Mouse (Mus musculus) limb, embryonic 13.5 days (tissue): ENCODE data around the gene Rad51b. TPM values are rescaled to one million over a fixed set of nuclear protein-coding genes. Genes with fewer than 3 reads are reported as not detected.
A peak's percentile ranks its signal among the peaks of the same experiment; 100 is the strongest.

ENCODE experiments used
- ATAC-seq: fragments of 200-750 bp; cut with Nextera tagmentation; 2 replicates; pipeline ENCODE4 v1.8.0; 2017; ENCODE audit warnings: low read depth, moderate number of reproducible peaks, moderate TSS enrichment; ENCODE audit not compliant: low FRiP score
- H3K27ac ChIP-seq: fragments of 300-500 bp; sonication (generic); 2 replicates; pipeline ENCODE4 v1.5.1; 2015; ENCODE audit warnings: inconsistent platforms, mild to moderate bottlenecking, moderate library complexity
- H3K27me3 ChIP-seq: fragments of 300-500 bp; sonication (generic); 2 replicates; pipeline ENCODE4 v1.6.1; 2015; ENCODE audit warnings: mild to moderate bottlenecking, inconsistent platforms
- H3K36me3 ChIP-seq: fragments of 300-500 bp; sonication (generic); 2 replicates; pipeline ENCODE4 v1.6.1; 2015; ENCODE audit warnings: inconsistent platforms, mild to moderate bottlenecking, moderate library complexity
- H3K4me1 ChIP-seq: fragments of 300-500 bp; sonication (generic); 2 replicates; pipeline ENCODE4 v1.6.1; 2015; ENCODE audit warnings: inconsistent platforms
- H3K4me2 ChIP-seq: fragments of 300-500 bp; sonication (generic); replicated peaks from 2 replicates; pipeline ENCODE4 v1.6.1; 2015; ENCODE audit warnings: inconsistent platforms, mild to moderate bottlenecking, moderate library complexity
- H3K4me3 ChIP-seq: fragments of 300-500 bp; sonication (generic); 2 replicates; pipeline ENCODE4 v1.5.1; 2015; ENCODE audit warnings: moderate library complexity, mild to moderate bottlenecking, inconsistent platforms
- H3K9ac ChIP-seq: fragments of 300-500 bp; sonication (generic); 2 replicates; pipeline ENCODE4 v1.6.1; 2015; ENCODE audit warnings: mild to moderate bottlenecking, inconsistent platforms
- H3K9me3 ChIP-seq: fragments of 300-500 bp; sonication (generic); 2 replicates; pipeline ENCODE4 v1.6.1; 2016; ENCODE audit warnings: inconsistent platforms
- WGBS: fragments of 180-500 bp; shearing (Covaris S2); methylation state at CpG from one replicate; pipeline ENCODE4 v1.1.7; 2015; 5-methylcytosine and 5-hydroxymethylcytosine counted together
- polyA plus RNA-seq: library from polyadenylated mRNA; unstranded; fragments of >200 nt; fragmentation: Nextera tagmentation; extraction: Ambion mirVana; gene quantifications from 2 replicates; pipeline ENCODE4 v1.2.1, GENCODE M21; 2015

Rad51b gene
- polyA plus RNA-seq, 1 experiment from 2014 or later = 7.6 TPM

- Histone ChIP-seq H3K27ac (peak overlapping the region; percentile 52; the same call in 1 of the 2 replicates), H3K4me1 (peaks cover 36% of the 10 kb centered on the region)
Measured at GRCm38 (mm10) chr12:79382416-79382815, 85.3 kb downstream of the Rad51b start.

GRCm38 (mm10) chr12:79383583-79383982, 86.5 kb downstream of the Rad51b start:
- ATAC-seq = no peak
- no peaks in the 10 kb centered on the region for H3K36me3 ChIP-seq
- WGBS = 63% methylated on average over 3 of the region's 3 CpGs
- no peaks in the 10 kb centered on the region for H3K9me3 ChIP-seq
- no peak overlapping the region for H3K4me2 ChIP-seq
- no peaks in the 10 kb centered on the region for H3K27me3 ChIP-seq
- no peak overlapping the region for H3K4me3 ChIP-seq
- no peak overlapping the region for H3K9ac ChIP-seq
- peaks cover 32% of the 10 kb centered on the region for H3K4me1 ChIP-seq
- no peak overlapping the region for H3K27ac ChIP-seq

More at GRCm38 (mm10) chr12:79382416-79382815, 85.3 kb downstream of the Rad51b start:
- 25% methylated on average over 2 of the region's 2 CpGs for WGBS
- no peak for ATAC-seq
- Histone ChIP-seq H3K9ac (no peak overlapping the region), H3K36me3 (no peaks in the 10 kb centered on the region), H3K4me2 (no peak overlapping the region), H3K4me3 (no peak overlapping the region), H3K9me3 (no peaks in the 10 kb centered on the region), H3K27me3 (no peaks in the 10 kb centered on the region)

GRCm38 (mm10) chr12:79384787-79385186, 87.7 kb downstream of the Rad51b start:
- Histone ChIP-seq H3K4me1 (peaks cover 38% of the 10 kb centered on the region), H3K9me3 (no peaks in the 10 kb centered on the region), H3K4me3 (no peak overlapping the region), H3K4me2 (0 out of 2 replicates have a peak overlapping the region, but pooled peaks have one; percentile 21), H3K9ac (no peak overlapping the region), H3K27ac (0 out of 2 replicates have a peak overlapping the region, but pooled peaks have one; percentile 11), H3K36me3 (no peaks in the 10 kb centered on the region), H3K27me3 (no peaks in the 10 kb centered on the region)
- WGBS = 31% methylated on average over 9 of the region's 9 CpGs
- ATAC-seq = no peak

GRCm38 (mm10) chr12:79385199-79385598, 88.1 kb downstream of the Rad51b start:
- Histone ChIP-seq H3K4me1 (peaks cover 38% of the 10 kb centered on the region), H3K36me3 (no peaks in the 10 kb centered on the region), H3K9me3 (no peaks in the 10 kb centered on the region), H3K9ac (no peak overlapping the region), H3K4me3 (no peak overlapping the region), H3K27ac (no peak overlapping the region), H3K4me2 (no peak overlapping the region), H3K27me3 (no peaks in the 10 kb centered on the region)
- no peak for ATAC-seq
- WGBS = 63% methylated on average over 5 of the region's 5 CpGs

- H3K27me3 ChIP-seq = no peaks in the 10 kb centered on the region
- 68% methylated on average over 6 of the region's 6 CpGs for WGBS
- no peak overlapping the region for H3K27ac ChIP-seq
- H3K36me3 ChIP-seq = no peaks in the 10 kb centered on the region
- no peak overlapping the region for H3K4me3 ChIP-seq
- ATAC-seq = no peak
- peaks cover 29% of the 10 kb centered on the region for H3K4me1 ChIP-seq
- H3K9me3 ChIP-seq = no peaks in the 10 kb centered on the region
- H3K9ac ChIP-seq = no peak overlapping the region
- H3K4me2 ChIP-seq = no peak overlapping the region
Measured at GRCm38 (mm10) chr12:79387886-79388285, 90.8 kb downstream of the Rad51b start.

- ATAC-seq = no peak
- Histone ChIP-seq H3K27ac (no peak overlapping the region), H3K9me3 (no peaks in the 10 kb centered on the region), H3K36me3 (no peaks in the 10 kb centered on the region), H3K4me3 (no peak overlapping the region), H3K4me1 (peaks cover 21% of the 10 kb centered on the region), H3K27me3 (no peaks in the 10 kb centered on the region), H3K9ac (no peak overlapping the region), H3K4me2 (no peak overlapping the region)
- 70% methylated on average over 3 of the region's 3 CpGs for WGBS
Measured at GRCm38 (mm10) chr12:79389251-79389650, 92.2 kb downstream of the Rad51b start.

- no peak overlapping the region for H3K9ac ChIP-seq
- no peak for ATAC-seq
- H3K27me3 ChIP-seq = no peaks in the 10 kb centered on the region
- no peaks in the 10 kb centered on the region for H3K36me3 ChIP-seq
- no peak overlapping the region for H3K4me3 ChIP-seq
- no peaks in the 10 kb centered on the region for H3K9me3 ChIP-seq
- H3K4me2 ChIP-seq = no peak overlapping the region
- peaks cover 14% of the 10 kb centered on the region for H3K4me1 ChIP-seq
- no peak overlapping the region for H3K27ac ChIP-seq
Measured at GRCm38 (mm10) chr12:79389971-79390370, 92.9 kb downstream of the Rad51b start.

- no peak for ATAC-seq
Measured at GRCm38 (mm10) chr12:79393636-79394035, 96.6 kb downstream of the Rad51b start.

GRCm38 (mm10) chr12:79403992-79404391, 106.9 kb downstream of the Rad51b start:
- 78% methylated on average over 3 of the region's 3 CpGs for WGBS
- Histone ChIP-seq H3K4me2 (no peak overlapping the region), H3K9me3 (no peaks in the 10 kb centered on the region), H3K4me1 (no peaks in the 10 kb centered on the region; the same call in 1 of the 2 replicates), H3K4me3 (no peak overlapping the region), H3K27me3 (no peaks in the 10 kb centered on the region), H3K27ac (no peak overlapping the region), H3K9ac (no peak overlapping the region), H3K36me3 (no peaks in the 10 kb centered on the region)
- ATAC-seq = no peak

More at GRCm38 (mm10) chr12:79393636-79394035, 96.6 kb downstream of the Rad51b start:
- H3K27me3 ChIP-seq = no peaks in the 10 kb centered on the region
- H3K9me3 ChIP-seq = no peaks in the 10 kb centered on the region
- no peaks in the 10 kb centered on the region for H3K36me3 ChIP-seq
- WGBS = 64% methylated on average over 2 of the region's 2 CpGs
- no peak overlapping the region for H3K27ac ChIP-seq
- H3K4me3 ChIP-seq = no peak overlapping the region
- peaks cover 7% of the 10 kb centered on the region; the same call in 1 of the 2 replicates for H3K4me1 ChIP-seq
- H3K9ac ChIP-seq = no peak overlapping the region
- H3K4me2 ChIP-seq = no peak overlapping the region

GRCm38 (mm10) chr12:79404494-79404893, 107.4 kb downstream of the Rad51b start:
- H3K4me3 ChIP-seq = no peak overlapping the region
- no peaks in the 10 kb centered on the region for H3K9me3 ChIP-seq
- no peak overlapping the region for H3K27ac ChIP-seq
- no peaks in the 10 kb centered on the region for H3K36me3 ChIP-seq
- ATAC-seq = no peak
- peaks cover 3% of the 10 kb centered on the region; the same call in 1 of the 2 replicates for H3K4me1 ChIP-seq
- 63% methylated on average over 1 of the region's 1 CpGs for WGBS
- H3K4me2 ChIP-seq = no peak overlapping the region
- H3K9ac ChIP-seq = no peak overlapping the region
- no peaks in the 10 kb centered on the region for H3K27me3 ChIP-seq

- H3K9me3 ChIP-seq = no peaks in the 10 kb centered on the region
- H3K27me3 ChIP-seq = no peaks in the 10 kb centered on the region
- H3K4me1 ChIP-seq = peaks cover 13% of the 10 kb centered on the region
- no peak overlapping the region for H3K4me3 ChIP-seq
- no peak overlapping the region for H3K4me2 ChIP-seq
- H3K36me3 ChIP-seq = no peaks in the 10 kb centered on the region
- ATAC-seq = no peak
- no peak overlapping the region for H3K9ac ChIP-seq
- 68% methylated on average over 2 of the region's 2 CpGs for WGBS
- no peak overlapping the region; the same call in 1 of the 2 replicates for H3K27ac ChIP-seq
Measured at GRCm38 (mm10) chr12:79408677-79409076, 111.6 kb downstream of the Rad51b start.

- Histone ChIP-seq H3K27ac (no peak overlapping the region; the same call in 1 of the 2 replicates), H3K9ac (no peak overlapping the region), H3K4me2 (no peak overlapping the region), H3K4me1 (peaks cover 13% of the 10 kb centered on the region), H3K4me3 (no peak overlapping the region), H3K36me3 (no peaks in the 10 kb centered on the region), H3K9me3 (no peaks in the 10 kb centered on the region), H3K27me3 (no peaks in the 10 kb centered on the region)
- no peak for ATAC-seq
- 55% methylated on average over 3 of the region's 4 CpGs for WGBS
Measured at GRCm38 (mm10) chr12:79409126-79409860, 112.2 kb downstream of the Rad51b start.
